Mouse (Mus musculus) ES-E14 (cell line): Measurements from ENCODE around the gene Stox2. TPM values are rescaled to one million over a fixed set of nuclear protein-coding genes. Genes with fewer than 3 reads are reported as not detected.

ENCODE experiments used
- DNase-seq: peaks from one replicate; pipeline ENCODE4 v3.0.0-alpha.2; 2013; ENCODE audit warnings: low read depth, low spot score
- H3K27ac ChIP-seq: 2 replicates; pipeline ENCODE4 v1.5.1; 2012; ENCODE audit warnings: low read depth, mild to moderate bottlenecking, low read length, moderate library complexity, mixed read lengths; ENCODE audit not compliant: poor library complexity, insufficient read depth, severe bottlenecking
- H3K36me3 ChIP-seq: 2 replicates; pipeline ENCODE4 v1.6.1; 2012; ENCODE audit warnings: mild to moderate bottlenecking, low read length, moderate library complexity, mixed read lengths; ENCODE audit not compliant: control insufficient read depth, poor library complexity, insufficient read depth, severe bottlenecking
- H3K4me1 ChIP-seq, 2 experiments: fragments of 150-350 bp in 1 of 2; sonication (generic) in 1 of 2; 2 replicates each; pipeline ENCODE4 v1.6.1; 2012; ENCODE audit warnings: low read length in 2 of 2, mild to moderate bottlenecking in 1 of 2, mixed read lengths in 1 of 2; ENCODE audit not compliant: control insufficient read depth in 2 of 2, insufficient read depth in 2 of 2, poor library complexity in 1 of 2
- H3K4me3 ChIP-seq, 2 experiments: fragments of 150-350 bp in 1 of 2; sonication (generic) in 1 of 2; 2 replicates each; pipeline ENCODE4 v1.5.1; 2012; ENCODE audit warnings: low read length in 2 of 2, low read depth in 1 of 2, mild to moderate bottlenecking in 1 of 2, mixed read lengths in 1 of 2; ENCODE audit not compliant: insufficient read depth in 1 of 2, poor library complexity in 1 of 2, severe bottlenecking in 1 of 2
- H3K9ac ChIP-seq: 2 replicates; pipeline ENCODE4 v1.6.1; 2012; ENCODE audit warnings: low read depth, mild to moderate bottlenecking, low read length, mixed read lengths; ENCODE audit not compliant: poor library complexity, insufficient read depth, severe bottlenecking
- H3K9me3 ChIP-seq: fragments of 150-350 bp; sonication (generic); 2 replicates; pipeline ENCODE4 v1.6.1; 2012; ENCODE audit warnings: low read depth, mild to moderate bottlenecking, low read length; ENCODE audit not compliant: control insufficient read depth, insufficient read depth
- CHD2 ChIP-seq: IDR thresholded peaks from 2 replicates; pipeline ENCODE4 v1.6.1; 2014; ENCODE audit warnings: mild to moderate bottlenecking, low read depth, low read length, inconsistent platforms
- HCFC1 ChIP-seq: IDR thresholded peaks from 2 replicates; pipeline ENCODE4 v1.6.1; 2012; ENCODE audit warnings: low read length, inconsistent platforms, borderline replicate concordance; ENCODE audit not compliant: insufficient read depth
- MAFK ChIP-seq: IDR thresholded peaks from 2 replicates; pipeline ENCODE4 v1.6.1; 2014; ENCODE audit warnings: mild to moderate bottlenecking, low read depth, low read length, inconsistent platforms; ENCODE audit not compliant: insufficient read depth
- ZC3H11A ChIP-seq: IDR thresholded peaks from 2 replicates; pipeline ENCODE4 v1.6.1; 2012; ENCODE audit warnings: low read depth, mild to moderate bottlenecking, inconsistent platforms, low read length, borderline replicate concordance
- ZNF384 ChIP-seq: IDR thresholded peaks from 2 replicates; pipeline ENCODE4 v1.6.1; 2012; ENCODE audit warnings: low read depth, low read length, inconsistent platforms
- in situ Hi-C, 2 experiments: fragments of 600-800 bp; cut with MboI; formaldehyde crosslinking; loops; one replicate each; pipeline ENCODE4 v1.15.1; 2025; ENCODE audit warnings: low sequenced_read_pairs in 2 of 2, inconsistent platforms in 1 of 2; ENCODE audit not compliant: unreplicated experiment in 2 of 2
- total RNA-seq: library from RNA; depleted of rRNA; stranded (reverse); fragments of 300-350 nt; gene quantifications from 2 replicates; pipeline ENCODE4 v1.2.3, GENCODE M21; 2012

Stox2 gene
- total RNA-seq, 1 experiment, result 6.8 TPM

GRCm38 (mm10) chr8:47324117-47324820 is 121.9 kb downstream of the Stox2 start:
- Histone ChIP-seq H3K9me3 (no peaks in the 10 kb centered on the region), H3K4me1 (peaks cover 8 to 32% of the 10 kb centered on the region in 2 experiments; a peak in 3 of 4 replicates), H3K27ac (peak overlapping the region; percentile 94), H3K4me3 (peak overlapping the region; percentile 38 to 61), H3K36me3 (no peaks in the 10 kb centered on the region), H3K9ac (peak overlapping the region; percentile 29)
- in situ Hi-C loops, result no loop called here
- TF ChIP-seq ZNF384, result no peak
- TF ChIP-seq CHD2, result no peak
- no peak for TF ChIP-seq ZC3H11A
- TF ChIP-seq HCFC1, result no peak
- peak; percentile 72 for TF ChIP-seq MAFK
- no peak for DNase-seq

- peaks cover 10 to 46% of the 10 kb centered on the region in 2 experiments; a peak in 3 of 4 replicates for H3K4me1 ChIP-seq
- TF ChIP-seq ZC3H11A, result no peak
- no peak for TF ChIP-seq HCFC1
- no peak for TF ChIP-seq ZNF384
- no peak for TF ChIP-seq CHD2
- TF ChIP-seq MAFK, result no peak
- no peak overlapping the region for H3K4me3 ChIP-seq
- H3K9me3 ChIP-seq, result no peaks in the 10 kb centered on the region
- in situ Hi-C loops, result no loop called here
- H3K36me3 ChIP-seq, result no peaks in the 10 kb centered on the region
- peak overlapping the region; percentile 9; the same call in 1 of the 2 replicates for H3K27ac ChIP-seq
- H3K9ac ChIP-seq, result no peak overlapping the region
- no peak for DNase-seq
These were observed 124.9 kb downstream of the Stox2 start for GRCm38 (mm10) chr8:47321282-47321681.

GRCm38 (mm10) chr8:47320707-47321106 is 125.5 kb downstream of the Stox2 start:
- peak; percentile 95 for TF ChIP-seq ZNF384
- no peak for TF ChIP-seq HCFC1
- no peak for TF ChIP-seq MAFK
- no peak overlapping the region for H3K9ac ChIP-seq
- in situ Hi-C loops, result no loop called here
- no peaks in the 10 kb centered on the region for H3K36me3 ChIP-seq
- H3K4me3 ChIP-seq, result no peak overlapping the region
- DNase-seq, result no peak
- H3K4me1 ChIP-seq, result peaks cover 10 to 46% of the 10 kb centered on the region in 2 experiments; a peak in 3 of 4 replicates
- no peaks in the 10 kb centered on the region for H3K9me3 ChIP-seq
- H3K27ac ChIP-seq, result peak overlapping the region; percentile 9; the same call in 1 of the 2 replicates

GRCm38 (mm10) chr8:47318468-47318867 is 127.7 kb downstream of the Stox2 start:
- in situ Hi-C loops, result no loop called here
- H3K4me1 ChIP-seq, result peaks cover 10 to 37% of the 10 kb centered on the region in 2 experiments; a peak in 3 of 4 replicates
- H3K9me3 ChIP-seq, result no peaks in the 10 kb centered on the region
- peak overlapping the region; percentile 6; the same call in 1 of the 2 replicates for H3K27ac ChIP-seq
- peak; percentile 57 for DNase-seq
- H3K4me3 ChIP-seq, result no peak overlapping the region
- no peaks in the 10 kb centered on the region for H3K36me3 ChIP-seq
- no peak for TF ChIP-seq MAFK
- H3K9ac ChIP-seq, result no peak overlapping the region

- no peak overlapping the region for H3K4me3 ChIP-seq
- peaks cover 4 to 24% of the 10 kb centered on the region in 2 experiments for H3K4me1 ChIP-seq
- no peaks in the 10 kb centered on the region for H3K36me3 ChIP-seq
- no peak overlapping the region for H3K9ac ChIP-seq
- H3K9me3 ChIP-seq, result no peaks in the 10 kb centered on the region
- H3K27ac ChIP-seq, result no peak overlapping the region
- no peak for DNase-seq
- in situ Hi-C loops, result no loop called here
- TF ChIP-seq HCFC1, result no peak
These were observed 138.0 kb downstream of the Stox2 start for GRCm38 (mm10) chr8:47308176-47308575.
